Mouse (Mus musculus) liver, postnatal 0 days (tissue): Measurements from ENCODE around the gene Gfpt1.

ENCODE experiments used
- CTCF ChIP-seq: sonication (generic); IDR thresholded peaks from 2 replicates; pipeline ENCODE4 v1.5.1; 2016; ENCODE audit warnings: antibody characterized with exemption, low read depth
- EP300 ChIP-seq: IDR thresholded peaks from 2 replicates; pipeline ENCODE4 v1.6.1; 2016; ENCODE audit warnings: antibody characterized with exemption, low read depth, mild to moderate bottlenecking

GRCm38 (mm10) chr6:87115981-87116380 lies 73.3 kb downstream of the Gfpt1 start:
- TF ChIP-seq CTCF (no peak), EP300 (no peak)
